Mouse (Mus musculus): ENCODE results near the gene Kcnj9.

Kcnj9 gene

DNA sequence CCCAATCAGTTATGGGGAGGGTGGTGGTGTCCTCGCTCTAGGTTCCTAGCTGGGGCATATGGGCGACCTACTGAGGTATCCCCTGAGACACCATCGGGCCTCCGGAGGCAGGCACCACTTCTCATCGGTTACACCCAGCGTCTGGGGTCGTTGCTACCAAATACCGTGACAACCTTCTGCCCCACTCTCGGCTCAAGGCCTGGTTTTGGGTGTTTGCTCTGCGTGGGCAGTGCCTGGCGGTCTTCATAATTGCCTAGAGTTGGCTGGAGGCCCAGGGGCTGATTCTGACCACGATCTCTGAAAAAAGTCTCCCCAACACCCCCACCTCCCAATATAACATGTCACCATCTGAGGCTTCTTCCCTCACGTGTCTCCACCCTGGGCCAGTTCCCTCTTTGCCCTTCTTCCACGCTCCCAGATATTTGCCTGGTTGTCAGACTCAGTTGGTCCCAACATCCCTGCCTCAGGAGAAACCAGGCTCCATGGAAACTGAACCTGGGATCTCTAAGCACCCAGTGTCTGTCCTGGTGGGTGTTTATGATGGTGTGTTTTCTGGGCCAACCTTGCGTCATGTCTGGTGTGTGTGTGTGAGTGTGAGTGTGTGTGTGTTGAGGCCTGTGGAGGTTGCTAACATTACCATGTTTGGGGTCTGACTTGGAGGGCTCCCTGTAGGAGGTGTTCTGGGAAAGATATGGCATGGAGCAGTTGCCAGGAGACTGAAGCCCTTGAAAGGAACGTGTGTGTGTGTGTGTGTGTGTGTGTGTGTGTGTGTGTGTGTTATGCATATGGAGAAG is 16.2 kb downstream of the Kcnj9 start:
- DNase-seq (ENCODE audit: low read depth, low spot score), result peak; percentile 22

DNA sequence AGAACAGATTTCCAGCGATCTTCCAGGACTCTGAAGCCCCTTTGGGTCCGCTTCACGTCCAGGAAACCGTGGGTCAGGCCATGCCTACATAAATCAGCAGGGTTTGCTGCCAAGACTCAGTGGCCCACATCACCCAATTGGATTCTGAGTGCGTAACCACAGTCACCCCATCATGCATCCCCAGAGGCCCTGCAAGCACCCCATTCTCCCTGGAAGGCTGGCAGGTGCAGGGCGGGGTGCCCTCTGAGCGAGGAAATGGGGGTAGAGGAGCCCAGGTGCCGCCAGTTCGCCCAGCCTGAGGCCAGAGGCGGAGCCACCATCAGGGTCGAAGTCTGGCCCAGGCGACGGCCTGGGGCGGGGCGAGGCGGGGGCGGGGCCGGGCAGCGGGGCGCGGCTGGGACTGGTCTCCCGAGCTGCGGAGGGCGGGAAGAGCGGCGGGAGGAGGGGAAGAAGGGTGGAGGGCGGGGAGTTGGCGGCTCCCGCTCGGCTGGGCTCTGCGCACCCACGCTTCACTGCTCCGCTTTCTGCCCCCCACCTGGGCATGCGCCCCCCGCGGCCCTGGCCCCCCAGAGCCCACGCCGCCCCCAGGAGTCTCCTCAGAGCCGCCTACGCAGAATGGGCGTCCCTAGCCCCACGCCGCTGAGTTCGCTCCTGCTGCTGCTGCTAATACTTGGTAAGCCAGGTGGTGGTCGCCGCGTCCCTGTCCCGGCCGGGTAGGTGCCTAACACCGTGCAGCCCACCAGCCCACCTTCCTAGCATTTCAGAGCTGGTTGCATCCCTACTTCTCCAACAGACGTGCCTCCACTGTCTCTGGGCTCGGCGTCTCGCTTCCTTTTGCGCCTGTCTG is 17.0 kb downstream of the Kcnj9 start:
- peak; percentile 91 for DNase-seq (ENCODE audit: low read depth, low spot score)

DNA sequence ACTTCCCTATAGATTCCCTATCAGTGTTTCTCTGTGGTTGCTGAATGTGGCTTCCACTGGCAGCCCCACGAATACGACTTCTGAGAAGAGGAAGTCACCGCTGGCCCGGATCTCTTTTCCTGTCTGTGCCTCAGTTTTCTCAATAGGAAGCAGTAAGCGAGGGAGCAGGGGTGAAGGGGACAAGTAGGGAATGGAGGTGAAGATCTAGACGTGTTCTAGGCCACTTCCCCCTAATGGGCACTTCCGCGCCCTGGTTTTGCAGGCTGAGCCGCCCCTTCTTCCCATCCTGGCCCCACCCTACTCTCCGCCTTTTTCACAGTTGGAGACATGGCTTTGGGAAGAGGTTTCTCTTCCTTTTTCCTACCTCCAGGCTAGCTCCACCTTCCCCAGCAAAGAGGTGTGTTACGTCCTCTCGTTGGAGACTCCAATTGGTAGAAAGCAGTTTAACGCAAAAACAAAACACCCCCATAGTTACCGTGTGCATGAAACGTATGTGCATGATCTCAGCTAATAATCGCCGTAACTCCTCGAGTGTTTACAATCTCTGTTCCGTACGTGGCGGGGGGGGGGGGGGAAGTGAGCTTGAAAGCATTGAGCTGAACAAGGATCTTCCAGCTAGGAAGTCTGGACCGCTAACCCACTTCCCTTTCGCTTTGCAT is 17.7 kb downstream of the Kcnj9 start:
- DNase-seq (ENCODE audit: low read depth, low spot score), result no peak

DNA sequence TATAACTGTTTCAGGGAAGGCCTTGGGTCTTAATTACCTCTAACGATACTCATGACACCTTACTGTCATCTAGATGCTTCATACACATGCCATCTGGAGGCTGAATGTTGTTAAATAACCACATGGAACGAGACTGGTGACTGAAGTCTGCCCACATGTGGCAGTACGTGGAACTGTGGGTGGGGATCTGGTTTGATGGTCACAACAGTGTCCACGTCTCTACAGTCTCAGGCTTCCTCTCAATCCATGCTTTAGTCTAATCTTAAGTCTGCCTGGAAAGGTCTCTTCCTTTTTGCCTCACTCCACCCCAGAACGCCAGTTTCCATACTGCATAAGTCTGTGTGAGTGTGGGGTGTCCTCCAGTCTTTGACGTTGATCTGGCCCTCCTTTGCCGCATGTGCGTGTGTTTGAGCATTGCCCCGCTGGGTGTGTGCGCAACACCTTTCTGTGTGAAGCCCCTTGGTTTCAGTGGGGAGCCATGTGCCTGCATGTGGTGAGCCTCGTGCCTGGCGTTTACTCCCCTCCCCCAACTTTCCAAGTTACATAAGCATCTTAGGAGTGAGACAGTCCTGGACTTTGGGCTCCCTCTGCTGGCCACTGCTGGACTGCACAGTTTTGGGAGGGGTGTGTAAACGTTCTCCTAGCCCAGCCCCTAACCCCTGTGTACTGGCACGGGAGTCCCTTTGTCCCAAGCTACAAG is 19.3 kb downstream of the Kcnj9 start:
- DNase-seq (ENCODE audit: low read depth, low spot score), result peak; percentile 93

DNA sequence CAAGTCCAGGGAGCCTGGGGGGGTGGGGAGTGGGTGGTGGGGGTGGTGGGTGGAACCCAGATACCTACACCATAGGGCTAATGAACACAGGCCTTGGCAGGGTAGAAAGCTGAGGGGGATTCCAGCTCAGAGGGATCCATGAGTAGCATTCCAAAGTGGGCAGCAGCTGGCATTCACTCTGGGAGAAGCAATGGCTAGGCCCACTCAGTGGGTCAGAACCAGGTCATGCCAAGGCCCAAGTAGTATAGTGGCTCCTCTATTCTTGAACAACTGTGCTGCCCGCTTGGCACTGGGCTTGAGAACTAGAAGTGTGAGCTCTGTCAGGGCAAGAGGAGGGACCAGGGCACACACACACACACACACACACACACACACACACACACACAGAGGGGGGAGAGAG is 20.7 kb downstream of the Kcnj9 start:
- no peak for DNase-seq (ENCODE audit: low read depth, low spot score)

DNA sequence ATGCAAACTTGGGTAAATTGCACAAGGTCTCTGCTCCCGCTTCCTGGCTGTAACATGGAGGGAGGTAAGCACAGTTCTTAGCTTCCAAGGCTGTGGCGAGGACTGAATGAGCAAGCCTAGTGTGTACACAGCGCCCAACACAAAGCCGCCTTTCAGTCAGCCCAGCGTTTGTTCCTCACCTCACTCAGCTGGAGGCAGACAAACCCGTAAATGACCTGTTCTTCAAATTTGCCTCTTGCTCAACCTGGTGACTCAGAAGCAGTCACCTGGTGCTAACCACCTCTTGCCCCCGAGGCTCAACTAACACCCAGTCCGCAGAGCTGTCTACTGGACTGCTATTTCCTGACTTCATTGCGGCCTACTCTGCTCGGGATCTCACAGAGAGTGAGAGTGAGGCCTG is 21.2 kb downstream of the Kcnj9 start:
- DNase-seq (ENCODE audit: low read depth, low spot score), result no peak

DNA sequence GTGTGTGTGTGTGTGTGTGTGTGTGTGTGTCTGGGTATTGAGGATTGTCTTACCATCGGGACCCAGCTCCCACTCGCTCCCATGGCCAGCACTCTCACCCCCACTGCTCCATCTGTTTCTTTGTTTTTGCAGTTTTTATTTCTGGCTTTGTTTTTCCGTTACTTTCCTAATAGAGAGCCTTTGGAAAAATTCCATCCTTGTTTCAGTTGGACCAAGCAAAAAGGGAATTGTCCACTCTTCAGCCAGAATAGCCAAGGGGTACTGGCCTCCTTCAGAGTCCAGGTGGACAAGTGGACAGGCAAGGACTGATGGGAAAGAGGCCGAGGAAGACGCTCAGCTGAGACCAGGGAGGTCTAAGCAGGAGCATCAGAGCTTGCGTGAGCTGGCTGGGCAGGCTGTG is 22.2 kb downstream of the Kcnj9 start:
- DNase-seq (ENCODE audit: low read depth, low spot score), result no peak

DNA sequence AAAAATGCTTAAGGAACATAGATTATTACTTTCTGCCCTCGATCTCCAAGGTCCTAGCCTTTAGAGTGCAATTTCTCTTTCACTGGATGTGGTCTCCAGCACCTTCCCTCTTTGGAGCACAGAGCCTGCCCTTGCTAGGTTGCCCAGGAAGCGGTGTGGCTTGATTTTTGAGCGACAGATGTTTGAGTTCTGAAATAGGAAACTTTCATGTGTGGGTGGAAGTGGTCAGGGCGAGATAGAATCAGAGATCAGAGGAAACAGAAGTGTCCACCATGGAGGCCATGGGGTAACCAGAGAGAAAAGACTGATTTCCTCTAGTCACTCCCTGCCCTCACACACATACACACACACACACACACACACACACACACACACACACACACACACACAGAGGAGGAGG is 22.9 kb downstream of the Kcnj9 start:
- no peak for DNase-seq (ENCODE audit: low read depth, low spot score)

DNA sequence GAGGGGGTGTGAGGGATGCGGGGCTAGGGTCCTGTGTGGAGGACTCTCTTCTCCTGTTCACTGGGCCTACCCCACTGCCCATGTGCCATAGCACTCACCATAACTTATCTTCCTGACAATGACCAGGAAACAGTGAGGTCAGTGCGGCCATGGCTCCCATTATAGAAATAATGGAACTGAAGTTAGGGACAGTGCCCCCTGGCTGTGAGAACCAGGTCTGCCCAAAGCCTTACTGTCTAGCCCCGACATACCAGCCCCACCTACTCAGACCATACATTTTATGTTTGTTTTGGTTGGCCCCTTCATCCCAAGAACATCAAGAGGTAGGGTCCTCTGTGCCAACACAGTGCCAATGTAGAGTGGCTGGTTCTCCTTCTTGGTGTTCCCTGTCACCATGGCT is 23.5 kb downstream of the Kcnj9 start:
- peak; percentile 40 for DNase-seq (ENCODE audit: low read depth, low spot score)

DNA sequence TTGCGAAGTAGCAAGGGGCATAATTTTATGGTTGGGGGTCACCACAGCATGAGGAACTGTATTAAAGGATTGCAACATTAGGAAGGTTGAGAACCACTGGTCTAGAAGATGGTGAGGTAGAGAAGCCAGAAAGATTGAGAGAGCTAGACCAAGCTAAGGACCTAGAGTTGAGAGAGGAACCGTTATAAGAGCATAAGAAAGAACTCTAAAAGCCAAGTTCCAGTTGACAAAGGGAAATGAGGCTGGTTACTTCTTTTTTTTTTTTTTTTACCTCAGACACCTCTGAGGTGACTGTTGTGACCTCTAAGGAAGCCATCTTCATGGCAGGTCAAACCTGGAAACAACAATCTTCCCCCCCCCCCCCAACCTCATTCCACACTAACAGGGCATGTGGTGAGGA is 24.0 kb downstream of the Kcnj9 start:
- DNase-seq (ENCODE audit: low read depth, low spot score), result no peak

DNA sequence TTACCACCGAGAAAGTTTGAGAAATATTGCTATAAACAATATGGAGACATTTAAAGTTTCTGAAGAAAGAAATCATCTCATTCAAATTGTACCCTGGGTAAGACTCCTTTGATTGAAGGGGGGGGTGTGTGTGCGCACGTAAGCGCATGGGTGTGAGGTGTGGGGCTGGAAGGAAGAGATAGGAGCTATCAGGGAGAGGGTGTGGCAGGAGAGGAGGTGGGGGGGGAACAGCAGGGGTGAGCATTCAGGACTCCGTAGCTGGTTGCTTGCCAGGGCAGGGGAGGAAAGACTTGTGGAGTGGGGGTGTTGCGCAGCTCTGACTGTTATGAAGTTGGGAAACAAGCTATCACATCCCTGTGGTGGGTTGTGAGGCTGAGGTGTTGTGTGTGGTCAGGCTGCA is 24.7 kb downstream of the Kcnj9 start:
- no peak for DNase-seq (ENCODE audit: low read depth, low spot score)

DNA sequence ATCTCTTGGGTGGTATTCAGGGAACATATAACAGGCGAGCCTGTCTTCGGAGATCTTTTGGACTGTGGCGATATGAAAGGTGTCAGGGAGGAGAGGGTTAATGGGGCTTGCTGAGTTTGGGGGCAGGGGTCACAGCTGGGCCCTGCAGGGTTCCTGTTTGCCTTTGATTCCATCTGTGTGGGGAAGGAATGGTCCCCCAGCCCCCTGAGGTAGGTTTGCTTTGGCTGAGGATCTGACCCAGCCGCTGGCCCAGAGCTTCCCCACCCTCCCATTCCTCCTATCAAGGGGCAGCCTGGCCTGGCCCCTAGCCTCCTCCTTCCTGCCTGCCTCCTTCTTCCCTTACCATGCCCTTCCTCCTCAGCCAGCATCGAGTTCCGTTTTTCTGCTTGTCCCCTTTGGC is 26.3 kb downstream of the Kcnj9 start:
- no peak for DNase-seq (ENCODE audit: low read depth, low spot score)

DNA sequence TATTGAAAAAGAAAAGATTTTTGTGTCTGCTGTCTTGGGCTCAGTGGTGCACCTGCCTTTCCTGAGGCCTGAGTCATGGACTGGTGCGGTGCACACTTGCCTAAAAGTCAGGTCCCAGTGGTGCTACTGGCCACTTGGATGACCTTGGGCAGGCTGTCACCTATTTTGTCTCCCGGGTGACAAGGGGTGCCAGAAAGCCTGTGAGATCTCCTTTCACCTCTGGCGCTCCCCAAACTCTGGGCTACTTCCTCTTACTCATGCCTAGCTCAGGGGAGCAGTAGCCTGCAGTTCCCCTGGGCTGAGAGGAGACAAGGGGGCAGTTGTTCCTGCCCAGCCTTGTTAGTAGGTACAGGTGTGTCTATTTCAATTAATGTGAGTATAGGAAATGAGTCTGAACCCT is 26.8 kb downstream of the Kcnj9 start:
- DNase-seq (ENCODE audit: low read depth, low spot score), result peak; percentile 30

DNA sequence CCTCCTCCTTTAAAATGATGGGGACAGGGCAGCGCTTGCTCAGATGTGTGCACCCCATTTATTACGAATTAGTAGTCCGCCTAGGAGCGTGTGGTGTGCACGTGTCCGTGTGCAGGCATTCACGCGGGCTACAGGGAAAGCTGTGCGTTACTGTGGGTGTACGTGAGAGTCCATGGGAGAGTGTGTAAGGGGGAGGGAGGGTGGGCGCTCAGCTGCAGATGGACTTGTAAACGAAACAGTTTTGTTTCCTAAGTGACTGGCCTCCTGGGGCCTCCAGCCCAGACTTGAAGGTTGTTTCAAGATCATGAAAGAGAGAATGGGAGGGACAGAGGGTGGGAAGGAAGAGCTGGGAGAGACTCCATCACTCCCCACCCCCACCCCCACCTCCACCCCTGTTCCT is 27.9 kb downstream of the Kcnj9 start:
- no peak for DNase-seq (ENCODE audit: low read depth, low spot score)

DNA sequence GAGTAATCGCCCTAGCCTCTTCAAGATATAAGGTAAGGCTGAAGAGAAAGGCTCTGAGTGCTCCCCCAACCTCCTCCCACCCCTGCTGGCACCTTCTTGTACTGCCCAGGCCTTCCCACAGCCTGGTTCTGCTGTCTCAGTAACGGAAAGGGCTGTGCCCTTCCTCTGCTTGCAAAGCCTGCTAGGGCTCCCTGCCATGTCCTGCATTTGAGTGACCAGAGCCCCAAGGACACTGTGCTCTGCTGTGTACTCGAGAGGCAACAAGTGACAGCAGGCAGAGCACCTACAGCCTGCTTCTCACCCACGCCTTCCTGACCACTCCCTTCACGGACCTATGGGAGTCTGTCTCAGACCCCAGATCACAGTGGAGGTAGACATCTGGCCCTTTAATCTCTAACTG is 28.9 kb downstream of the Kcnj9 start:
- DNase-seq (ENCODE audit: low read depth, low spot score), result no peak

DNA sequence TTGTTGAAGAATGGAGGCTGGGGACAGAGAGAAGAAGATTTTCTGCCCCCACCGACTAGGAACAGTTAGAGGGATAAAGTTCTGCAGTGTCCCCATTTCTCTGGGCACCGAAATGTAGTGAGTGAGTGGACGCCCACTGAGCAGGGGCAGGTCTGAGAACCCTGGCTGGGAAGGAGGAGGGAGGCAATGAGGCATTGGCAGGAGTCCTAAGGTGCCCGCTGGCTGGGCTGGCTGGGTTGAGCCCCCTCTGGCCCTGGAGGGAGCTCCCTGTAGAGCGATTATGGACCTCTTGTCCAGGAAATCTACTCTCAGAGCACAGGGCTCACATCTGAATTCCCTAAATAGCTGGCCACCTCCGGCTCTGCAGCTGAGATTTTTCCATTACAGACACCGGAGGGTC is 29.6 kb downstream of the Kcnj9 start:
- no peak for DNase-seq (ENCODE audit: low read depth, low spot score)

DNA sequence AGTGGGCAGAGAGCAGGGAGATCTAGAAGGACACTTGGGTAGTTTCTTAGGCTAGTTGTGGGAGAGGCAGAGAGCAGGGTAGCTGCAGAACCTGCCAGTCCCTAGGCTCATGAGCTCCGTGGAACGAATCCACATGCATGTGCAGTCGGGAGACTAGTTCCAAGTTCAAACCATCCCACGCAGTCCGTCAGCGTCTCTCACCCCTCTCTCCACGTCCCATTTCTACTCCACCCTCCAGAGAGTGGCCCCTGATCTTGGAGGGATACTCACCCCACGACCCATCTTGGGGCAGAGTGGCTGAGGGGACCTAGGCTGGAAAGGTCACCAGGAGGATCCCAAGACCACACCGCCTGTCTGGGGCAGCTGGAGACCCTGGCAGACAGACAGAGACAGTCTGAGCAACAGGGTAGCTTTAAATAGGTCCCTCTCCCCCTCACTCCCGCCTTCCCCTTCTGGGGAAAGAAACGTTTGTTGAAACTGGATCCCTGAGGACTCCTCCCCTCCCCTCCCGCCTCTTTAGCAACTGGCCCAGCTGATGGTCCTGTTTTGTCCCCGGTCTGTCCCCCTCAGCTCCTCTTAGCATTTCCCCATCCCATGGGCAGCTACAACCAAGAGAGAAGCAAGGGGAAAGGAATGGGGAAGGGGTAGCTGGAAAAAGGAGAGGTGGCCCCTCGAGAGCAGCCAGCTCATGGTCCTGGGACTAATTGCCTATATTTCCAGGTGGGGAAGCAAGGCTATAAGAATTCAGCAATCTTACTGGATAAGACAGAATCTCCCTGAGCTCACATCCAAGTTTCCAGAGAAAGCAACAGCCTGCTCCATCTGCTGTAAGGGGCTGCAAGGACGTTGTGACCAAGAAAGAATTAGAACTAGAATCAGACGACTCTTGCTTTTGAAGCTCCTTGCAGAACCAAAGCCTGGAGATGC is 31.2 kb downstream of the Kcnj9 start, which contains the start of gene Atp1a2:
Atp1a2 (minus strand) TSS at position 454 of the 927 bp plus-strand sequence.
- no peak for DNase-seq (ENCODE audit: low read depth, low spot score)

DNA sequence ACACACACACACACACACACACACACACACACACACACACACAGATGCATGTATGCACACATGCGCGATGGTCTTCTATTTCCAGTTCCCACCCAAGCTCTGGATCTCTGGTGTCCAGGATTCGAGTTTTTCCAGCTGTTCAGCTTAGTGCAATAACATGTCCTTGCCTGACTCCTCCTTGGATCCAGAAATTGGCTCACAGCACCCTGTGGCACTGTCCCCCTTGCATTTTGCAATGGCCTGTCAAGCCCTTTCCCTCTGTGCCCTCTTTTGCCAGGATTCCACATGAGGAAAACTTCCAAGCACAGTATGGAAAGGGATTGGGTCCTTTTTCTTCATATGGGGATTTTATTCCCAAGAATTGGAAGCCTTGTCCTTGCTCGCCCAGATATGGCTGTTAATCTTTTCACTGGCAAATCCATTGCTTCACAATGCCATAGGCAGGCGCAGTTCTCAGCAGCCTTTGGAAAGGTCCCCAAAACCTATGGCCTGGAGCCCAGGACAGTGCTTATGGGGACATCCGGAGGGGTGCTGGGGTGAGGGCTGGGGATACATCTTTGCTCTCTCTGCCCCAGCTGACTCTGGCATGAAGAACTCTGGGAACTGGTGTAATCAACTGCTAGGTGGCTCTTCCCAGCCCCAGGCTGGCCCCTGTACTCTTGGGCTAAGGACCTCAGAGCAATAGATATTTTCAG is 32.2 kb downstream of the Kcnj9 start:
- DNase-seq (ENCODE audit: low read depth, low spot score), result no peak

DNA sequence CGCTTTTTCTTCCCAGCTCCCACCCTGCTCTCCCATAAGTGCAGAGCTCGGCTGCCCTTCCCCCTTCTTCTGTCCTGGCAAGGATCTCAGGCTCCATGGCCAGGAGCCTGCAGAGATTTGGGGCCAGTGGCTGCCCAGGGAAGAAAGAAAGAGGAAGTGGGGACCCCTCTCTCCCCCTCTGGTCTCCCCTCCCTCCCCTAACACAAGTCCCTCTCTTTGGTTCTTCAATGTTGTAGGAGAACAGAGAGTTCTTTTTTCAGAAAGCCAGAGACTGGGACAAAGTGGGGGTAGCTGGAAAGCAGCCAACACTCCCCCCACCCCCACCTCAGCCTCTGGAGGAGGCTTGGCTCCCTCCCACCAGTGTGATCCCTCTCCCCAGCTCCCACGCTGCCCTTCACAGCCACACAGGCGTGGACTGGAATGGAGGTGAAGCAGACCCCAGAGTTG is 33.3 kb downstream of the Kcnj9 start:
- no peak for DNase-seq (ENCODE audit: low read depth, low spot score)

DNA sequence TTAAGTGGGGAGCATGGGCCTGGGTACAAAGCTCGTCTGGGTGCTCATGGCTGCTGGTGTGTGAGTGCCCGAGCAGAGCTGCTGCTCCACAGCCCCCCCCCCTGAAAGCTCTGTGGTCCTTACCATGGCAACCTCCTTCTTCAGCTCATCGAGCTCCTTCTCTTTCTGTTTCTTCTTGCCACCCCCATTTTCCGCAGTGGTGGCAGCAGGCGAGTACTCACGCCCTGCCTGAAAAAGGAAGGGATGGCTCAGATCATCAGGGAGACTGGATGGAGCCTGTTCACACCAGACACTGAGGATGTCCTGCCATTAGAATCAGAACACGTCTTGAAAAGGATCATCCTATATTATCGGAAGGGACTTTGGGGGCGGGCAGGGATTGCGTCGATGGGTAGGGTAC is 35.7 kb downstream of the Kcnj9 start:
- no peak for DNase-seq (ENCODE audit: low read depth, low spot score)
